Comparison of ENCODE assay signal across 26 mouse cellular contexts in the genomic region with DNA sequence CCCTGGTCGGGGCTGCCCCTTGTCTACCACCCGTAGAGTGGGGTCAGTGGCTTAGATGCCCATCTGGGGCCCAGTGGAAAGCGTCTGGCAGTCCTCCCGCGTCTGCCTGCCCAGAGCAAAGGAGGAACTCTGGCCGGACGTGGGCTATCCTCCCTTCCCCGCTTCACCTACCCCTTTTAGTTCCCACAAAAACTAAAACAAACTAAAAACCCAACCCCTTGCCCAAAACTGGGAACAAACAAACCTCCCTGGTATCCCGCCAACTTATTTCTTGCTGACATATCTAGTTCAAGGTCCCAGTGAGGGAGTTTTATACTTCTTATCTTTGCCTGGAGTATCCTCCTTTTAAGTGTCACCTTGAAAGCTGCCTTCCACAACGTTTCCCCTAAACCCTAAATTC. TPM values are rescaled to one million over a fixed set of nuclear protein-coding genes. Genes with fewer than 3 reads are reported as not detected.
DNase-seq lines count a peak whose midpoint lies in the region; ATAC-seq lines count a peak whose summit lies in the region.
"Had no signal": no experiment of that assay in that cellular context is flagged by ENCODE, and none has a peak within 500 bp of the region (broad histone marks: within the 10 kb centered on the region; RNA-seq: fewer than 3 reads in every experiment).

No protein-coding gene starts in this region.

- no peak for ATAC-seq in forebrain, embryonic 13.5 days
- no peak for ATAC-seq in forebrain, embryonic 12.5 days (ENCODE audit: low FRiP score)
- ATAC-seq in erythroblast, adult 5-6 weeks (replicated peaks; ENCODE audit: low FRiP score, poor library complexity, severe bottlenecking), result no peak
- ATAC-seq: forebrain, embryonic 16.5 days; inflammation-experienced regulatory T-cells, adult 6 months had no signal

- H3K27me3 ChIP-seq in forebrain, embryonic 13.5 days, result peaks cover 24% of the 10 kb centered on the region
- peaks cover 21% of the 10 kb centered on the region for H3K27me3 ChIP-seq in forebrain, embryonic 12.5 days
- H3K27me3 ChIP-seq: hindbrain, embryonic 15.5 days; lung, embryonic 15.5 days had no signal

- H3K9ac ChIP-seq in forebrain, embryonic 13.5 days, result 0 out of 2 replicates have a peak overlapping the region, but pooled peaks have one; percentile 21
- H3K9ac ChIP-seq in forebrain, embryonic 12.5 days, result no peak overlapping the region
- H3K9ac ChIP-seq: hindbrain, embryonic 15.5 days; limb, embryonic 13.5 days; liver, embryonic 14.5 days; lung, embryonic 15.5 days; midbrain, embryonic 12.5 days; neural tube, embryonic 12.5 days had no signal

- DNase-seq in ovary, adult 18-20 months (ENCODE audit: low spot score), result peak; percentile 41
- no peak for DNase-seq in ovary, postnatal 36 days (ENCODE audit: low spot score)
- peak; percentile 35 to 62 for DNase-seq in adrenal gland, postnatal 36 days
- DNase-seq: cerebellum, adult 11 months; cerebellum, adult 9-10 months; cerebellum, postnatal 36 days; gastrocnemius, adult 2 months; heart, postnatal 14 days; kidney, adult 18-20 months; lung, postnatal 4 days; right cerebral cortex, postnatal 14 days had no signal

- H3K36me3 ChIP-seq in forebrain, embryonic 13.5 days (ENCODE audit: poor library complexity, severe bottlenecking), result no peaks in the 10 kb centered on the region
- H3K36me3 ChIP-seq in forebrain, embryonic 12.5 days (replicated peaks), result no peaks in the 10 kb centered on the region
- H3K36me3 ChIP-seq: hindbrain, embryonic 10.5 days; hindbrain, embryonic 15.5 days; limb, embryonic 13.5 days; lung, embryonic 15.5 days; midbrain, embryonic 12.5 days; neural tube, embryonic 12.5 days had no signal

- H3K9me3 ChIP-seq in forebrain, embryonic 13.5 days (replicated peaks), result no peaks in the 10 kb centered on the region
- no peaks in the 10 kb centered on the region for H3K9me3 ChIP-seq in forebrain, embryonic 12.5 days
- H3K9me3 ChIP-seq: hindbrain, embryonic 10.5 days; hindbrain, embryonic 15.5 days; limb, embryonic 13.5 days; lung, embryonic 15.5 days; megakaryocyte, embryonic 14.5 days; midbrain, embryonic 12.5 days; neural tube, embryonic 12.5 days had no signal

- H3K27ac ChIP-seq in forebrain, embryonic 13.5 days, result no peak overlapping the region
- no peak overlapping the region for H3K27ac ChIP-seq in forebrain, embryonic 12.5 days
- H3K27ac ChIP-seq: gastrocnemius, adult 2 months; hindbrain, embryonic 10.5 days; hindbrain, embryonic 15.5 days; kidney, postnatal 0 days; limb, embryonic 13.5 days; liver, embryonic 14.5 days; lung, embryonic 15.5 days; midbrain, embryonic 12.5 days; neural tube, embryonic 12.5 days had no signal

- H3K4me1 ChIP-seq in forebrain, embryonic 13.5 days, result 0 out of 2 replicates have a peak, but pooled peaks cover 11% of the 10 kb centered on the region
- peaks cover 10% of the 10 kb centered on the region for H3K4me1 ChIP-seq in forebrain, embryonic 12.5 days

- H3K4me3 ChIP-seq in forebrain, embryonic 13.5 days, result no peak overlapping the region
- no peak overlapping the region for H3K4me3 ChIP-seq in forebrain, embryonic 12.5 days (replicated peaks)
- H3K4me3 ChIP-seq: gastrocnemius, adult 2 months; hindbrain, embryonic 10.5 days; hindbrain, embryonic 15.5 days; limb, embryonic 13.5 days; lung, embryonic 15.5 days; megakaryocyte, embryonic 14.5 days; midbrain, embryonic 12.5 days; myocyte; neural tube, embryonic 12.5 days had no signal

- 49% methylated on average over 10 of the region's 10 CpGs for WGBS in forebrain, embryonic 13.5 days
- WGBS in forebrain, embryonic 12.5 days, result 46% methylated on average over 10 of the region's 10 CpGs

- no peak overlapping the region for H3K4me2 ChIP-seq in forebrain, embryonic 13.5 days
- no peak overlapping the region for H3K4me2 ChIP-seq in forebrain, embryonic 12.5 days
- H3K4me2 ChIP-seq: hindbrain, embryonic 15.5 days; limb, embryonic 13.5 days; lung, embryonic 15.5 days; midbrain, embryonic 12.5 days; neural tube, embryonic 12.5 days had no signal

RNA-seq across cellular contexts. Expression of gene Kank3, which starts 2.1 kb away (rescaled TPM):
- polyA plus RNA-seq in forebrain, embryonic 13.5 days (2015; fragmentation: Nextera tagmentation; extraction: Ambion mirVana), result 27.3 and 29.0 TPM in 2 replicates
- polyA plus RNA-seq in forebrain, embryonic 12.5 days (2016; fragmentation: Nextera tagmentation; extraction: Ambion mirVana), result 27.3 and 27.8 TPM in 2 replicates
- total RNA-seq in adrenal gland, postnatal 36 days (2021), result 10 to 100 TPM; 72.2 to 90.5 TPM
- total RNA-seq in erythroblast, adult 5-6 weeks (2015; ENCODE audit: low replicate concordance), result not detected in 2 replicates
- total RNA-seq in erythroblast, adult 5-6 weeks (2017; ENCODE audit: low replicate concordance), result 0.42 and 1.3 TPM in 2 replicates

RNA-seq across cellular contexts. Expression of gene Rps28, which starts 16.2 kb away (rescaled TPM):
- 779 and 868 TPM in 2 replicates for polyA plus RNA-seq in forebrain, embryonic 13.5 days (2015; fragmentation: Nextera tagmentation; extraction: Ambion mirVana)
- 686 and 713 TPM in 2 replicates for polyA plus RNA-seq in forebrain, embryonic 12.5 days (2016; fragmentation: Nextera tagmentation; extraction: Ambion mirVana)
- total RNA-seq in adrenal gland, postnatal 36 days (2021), result 1,000 to 10,000 TPM; 1,486 to 1,511 TPM
- 216 and 275 TPM in 2 replicates for total RNA-seq in erythroblast, adult 5-6 weeks (2015; ENCODE audit: low replicate concordance)
- 302 and 335 TPM in 2 replicates for total RNA-seq in erythroblast, adult 5-6 weeks (2017; ENCODE audit: low replicate concordance)

RNA-seq across cellular contexts. Expression of gene Ndufa7, which starts 16.2 kb away (rescaled TPM):
- 473 and 507 TPM in 2 replicates for polyA plus RNA-seq in forebrain, embryonic 13.5 days (2015; fragmentation: Nextera tagmentation; extraction: Ambion mirVana)
- 371 and 397 TPM in 2 replicates for polyA plus RNA-seq in forebrain, embryonic 12.5 days (2016; fragmentation: Nextera tagmentation; extraction: Ambion mirVana)
- total RNA-seq in adrenal gland, postnatal 36 days (2021), result 100 to 1,000 TPM; 432 to 487 TPM
- 50.6 and 57.5 TPM in 2 replicates for total RNA-seq in erythroblast, adult 5-6 weeks (2015; ENCODE audit: low replicate concordance)
- total RNA-seq in erythroblast, adult 5-6 weeks (2017; ENCODE audit: low replicate concordance), result 35.4 and 46.6 TPM in 2 replicates

RNA-seq across cellular contexts. Expression of gene Angptl4, which starts 26.6 kb away (rescaled TPM):
- polyA plus RNA-seq in forebrain, embryonic 13.5 days (2015; fragmentation: Nextera tagmentation; extraction: Ambion mirVana), result 8.6 and 10.0 TPM in 2 replicates
- 11.4 and 13.3 TPM in 2 replicates for polyA plus RNA-seq in forebrain, embryonic 12.5 days (2016; fragmentation: Nextera tagmentation; extraction: Ambion mirVana)
- total RNA-seq in adrenal gland, postnatal 36 days (2021), result 100 to 1,000 TPM in 1 of 2 experiments, 10 to 100 TPM in 1; 62.7 to 110 TPM
- total RNA-seq in erythroblast, adult 5-6 weeks (2015; ENCODE audit: low replicate concordance), result 0.96 and 1.5 TPM in 2 replicates
- 1.1 and 4.3 TPM in 2 replicates for total RNA-seq in erythroblast, adult 5-6 weeks (2017; ENCODE audit: low replicate concordance)

RNA-seq across cellular contexts. Expression of gene Cd320, which starts 34.7 kb away (rescaled TPM):
- 60.1 and 66.1 TPM in 2 replicates for polyA plus RNA-seq in forebrain, embryonic 13.5 days (2015; fragmentation: Nextera tagmentation; extraction: Ambion mirVana)
- polyA plus RNA-seq in forebrain, embryonic 12.5 days (2016; fragmentation: Nextera tagmentation; extraction: Ambion mirVana), result 54.7 and 55.1 TPM in 2 replicates
- 10 to 100 TPM; 30.8 to 47.3 TPM for total RNA-seq in adrenal gland, postnatal 36 days (2021)
- total RNA-seq in erythroblast, adult 5-6 weeks (2015; ENCODE audit: low replicate concordance), result 3.1 and 3.3 TPM in 2 replicates
- not detected in 2 replicates for total RNA-seq in erythroblast, adult 5-6 weeks (2017; ENCODE audit: low replicate concordance)

Comparison
In these comparisons a context has a peak if more than half of its experiments do, and no peak if none do; other contexts are left out.
1. RNA of gene Kank3, which starts 2.1 kb away (total RNA-seq): 72.2 to 90.5 TPM in adrenal gland, postnatal 36 days; 0.42 to 1.3 TPM in erythroblast, adult 5-6 weeks; every median in the first group is over 10 times any median in the second.
2. RNA of gene Rps28, which starts 16.2 kb away (total RNA-seq): 1,486 to 1,511 TPM in adrenal gland, postnatal 36 days; 216 to 335 TPM in erythroblast, adult 5-6 weeks; every median in the first group is over 4 times any median in the second.
3. RNA of gene Ndufa7, which starts 16.2 kb away (total RNA-seq): 432 to 487 TPM in adrenal gland, postnatal 36 days; 35.4 to 57.5 TPM in erythroblast, adult 5-6 weeks; every median in the first group is over 4 times any median in the second.